Mouse (Mus musculus): ENCODE results near the gene Nlgn3. TPM values are rescaled to one million over a fixed set of nuclear protein-coding genes. Genes with fewer than 3 reads are reported as not detected.
"Not testable (repeated sequence)": the region's sequence is repeated elsewhere in the genome, so short reads cannot be mapped to it uniquely, and the experiment has no call there.

The Nlgn3 gene
- polyA plus RNA-seq, 1 experiment from 2014 or later = 94.7 TPM

GRCm38 (mm10) chrX:101325989-101326899, 27.3 kb downstream of the Nlgn3 start:
- WGBS = 61% methylated on average over 8 of the region's 8 CpGs
- no peak for ATAC-seq
- Histone ChIP-seq H3K4me2 (ENCODE audit: low read length) (no peak overlapping the region), H3K4me1 (ENCODE audit: control insufficient read depth, insufficient read depth, low read length) (no peaks in the 10 kb centered on the region; the same call in 1 of the 2 replicates), H3K27me3 (ENCODE audit: control insufficient read depth, insufficient read depth, low read depth, low read length) (no peaks in the 10 kb centered on the region), H3K9ac (ENCODE audit: low read depth, low read length) (no peak overlapping the region), H3K36me3 (ENCODE audit: control insufficient read depth, insufficient read depth, low read length) (0 out of 2 replicates have a peak, but pooled peaks cover 2% of the 10 kb centered on the region), H3K9me3 (replicated peaks; ENCODE audit: control insufficient read depth, low read length, poor library complexity, severe bottlenecking) (no peaks in the 10 kb centered on the region), H3K4me3 (ENCODE audit: low read depth, low read length) (no peak overlapping the region), H3K27ac (ENCODE audit: low read length) (no peak overlapping the region)

GRCm38 (mm10) chrX:101329372-101330028, 30.5 kb downstream of the Nlgn3 start:
- Histone ChIP-seq H3K27me3 (ENCODE audit: control insufficient read depth, insufficient read depth, low read depth, low read length) (no peaks in the 10 kb centered on the region), H3K9ac (ENCODE audit: low read depth, low read length) (no peak overlapping the region), H3K4me1 (ENCODE audit: control insufficient read depth, insufficient read depth, low read length) (no peaks in the 10 kb centered on the region; the same call in none of the 2 replicates), H3K36me3 (ENCODE audit: control insufficient read depth, insufficient read depth, low read length) (no peaks in the 10 kb centered on the region), H3K4me2 (ENCODE audit: low read length) (0 out of 2 replicates have a peak overlapping the region, but pooled peaks have one; percentile 12), H3K9me3 (replicated peaks; ENCODE audit: control insufficient read depth, low read length, poor library complexity, severe bottlenecking) (no peaks in the 10 kb centered on the region), H3K4me3 (ENCODE audit: low read depth, low read length) (no peak overlapping the region), H3K27ac (ENCODE audit: low read length) (peak overlapping the region; percentile 75)
- no peak for ATAC-seq
- 20% methylated on average over 7 of the region's 10 CpGs for WGBS

- H3K36me3 ChIP-seq (ENCODE audit: control insufficient read depth, insufficient read depth, low read length) = no peaks in the 10 kb centered on the region
- peak overlapping the region; percentile 50 for H3K4me2 ChIP-seq (ENCODE audit: low read length)
- H3K4me1 ChIP-seq (ENCODE audit: control insufficient read depth, insufficient read depth, low read length) = no peaks in the 10 kb centered on the region; the same call in none of the 2 replicates
- H3K4me3 ChIP-seq (ENCODE audit: low read depth, low read length) = peak overlapping the region; percentile 28
- peak overlapping the region; percentile 93 for H3K27ac ChIP-seq (ENCODE audit: low read length)
- H3K27me3 ChIP-seq (ENCODE audit: control insufficient read depth, insufficient read depth, low read depth, low read length) = no peaks in the 10 kb centered on the region
- no peaks in the 10 kb centered on the region for H3K9me3 ChIP-seq (replicated peaks; ENCODE audit: control insufficient read depth, low read length, poor library complexity, severe bottlenecking)
- peak overlapping the region; percentile 52; the same call in 1 of the 2 replicates for H3K9ac ChIP-seq (ENCODE audit: low read depth, low read length)
- 41% methylated on average over 9 of the region's 9 CpGs for WGBS
- peak; percentile 36 for ATAC-seq
Measured at GRCm38 (mm10) chrX:101332031-101332374, 33.0 kb downstream of the Nlgn3 start.

- no peaks in the 10 kb centered on the region for H3K9me3 ChIP-seq (replicated peaks; ENCODE audit: control insufficient read depth, low read length, poor library complexity, severe bottlenecking)
- WGBS = 17% methylated on average over 23 of the region's 49 CpGs
- H3K9ac ChIP-seq (ENCODE audit: low read depth, low read length) = peak overlapping the region; percentile 63
- H3K4me1 ChIP-seq (ENCODE audit: control insufficient read depth, insufficient read depth, low read length) = no peaks in the 10 kb centered on the region; the same call in none of the 2 replicates
- no peaks in the 10 kb centered on the region for H3K36me3 ChIP-seq (ENCODE audit: control insufficient read depth, insufficient read depth, low read length)
- peak; percentile 96 for ATAC-seq
- H3K4me2 ChIP-seq (ENCODE audit: low read length) = peak overlapping the region; percentile 54
- peak overlapping the region; percentile 93 for H3K27ac ChIP-seq (ENCODE audit: low read length)
- H3K27me3 ChIP-seq (ENCODE audit: control insufficient read depth, insufficient read depth, low read depth, low read length) = no peaks in the 10 kb centered on the region
- peak overlapping the region; percentile 33 for H3K4me3 ChIP-seq (ENCODE audit: low read depth, low read length)
Measured at GRCm38 (mm10) chrX:101332375-101333211, 33.6 kb downstream of the Nlgn3 start.

- no peak for ATAC-seq
- Histone ChIP-seq H3K27me3 (ENCODE audit: control insufficient read depth, insufficient read depth, low read depth, low read length) (no peaks in the 10 kb centered on the region), H3K4me1 (ENCODE audit: control insufficient read depth, insufficient read depth, low read length) (no peaks in the 10 kb centered on the region; the same call in 1 of the 2 replicates), H3K9me3 (replicated peaks; ENCODE audit: control insufficient read depth, low read length, poor library complexity, severe bottlenecking) (no peaks in the 10 kb centered on the region), H3K4me3 (ENCODE audit: low read depth, low read length) (no peak overlapping the region), H3K36me3 (ENCODE audit: control insufficient read depth, insufficient read depth, low read length) (no peaks in the 10 kb centered on the region), H3K27ac (ENCODE audit: low read length) (no peak overlapping the region), H3K9ac (ENCODE audit: low read depth, low read length) (no peak overlapping the region), H3K4me2 (ENCODE audit: low read length) (no peak overlapping the region)
- WGBS = 86% methylated on average over 5 of the region's 5 CpGs
Measured at GRCm38 (mm10) chrX:101334606-101335005, 35.6 kb downstream of the Nlgn3 start.

GRCm38 (mm10) chrX:101338666-101339065, 39.7 kb downstream of the Nlgn3 start:
- Histone ChIP-seq H3K36me3 (ENCODE audit: control insufficient read depth, insufficient read depth, low read length) (no peaks in the 10 kb centered on the region), H3K4me3 (ENCODE audit: low read depth, low read length) (no peak overlapping the region), H3K27me3 (ENCODE audit: control insufficient read depth, insufficient read depth, low read depth, low read length) (no peaks in the 10 kb centered on the region), H3K4me1 (ENCODE audit: control insufficient read depth, insufficient read depth, low read length) (no peaks in the 10 kb centered on the region; the same call in 1 of the 2 replicates), H3K9me3 (replicated peaks; ENCODE audit: control insufficient read depth, low read length, poor library complexity, severe bottlenecking) (no peaks in the 10 kb centered on the region), H3K9ac (ENCODE audit: low read depth, low read length) (no peak overlapping the region), H3K27ac (ENCODE audit: low read length) (no peak overlapping the region), H3K4me2 (ENCODE audit: low read length) (no peak overlapping the region)
- WGBS = 50% methylated on average over 4 of the region's 4 CpGs
- no peak for ATAC-seq

- 66% methylated on average over 2 of the region's 2 CpGs for WGBS
- not testable (repeated sequence) for H3K27me3 ChIP-seq (ENCODE audit: control insufficient read depth, insufficient read depth, low read depth, low read length); H3K36me3 ChIP-seq (ENCODE audit: control insufficient read depth, insufficient read depth, low read length); H3K27ac ChIP-seq (ENCODE audit: low read length); H3K4me1 ChIP-seq (ENCODE audit: control insufficient read depth, insufficient read depth, low read length); H3K9me3 ChIP-seq (replicated peaks; ENCODE audit: control insufficient read depth, low read length, poor library complexity, severe bottlenecking); ATAC-seq; H3K4me2 ChIP-seq (ENCODE audit: low read length); H3K9ac ChIP-seq (ENCODE audit: low read depth, low read length); H3K4me3 ChIP-seq (ENCODE audit: low read depth, low read length)
Measured at GRCm38 (mm10) chrX:101342837-101343236, 43.9 kb downstream of the Nlgn3 start.

- 90% methylated on average over 2 of the region's 2 CpGs for WGBS
- Histone ChIP-seq H3K27ac (ENCODE audit: low read length) (no peak overlapping the region), H3K36me3 (ENCODE audit: control insufficient read depth, insufficient read depth, low read length) (no peaks in the 10 kb centered on the region), H3K9ac (ENCODE audit: low read depth, low read length) (no peak overlapping the region), H3K4me2 (ENCODE audit: low read length) (no peak overlapping the region), H3K9me3 (replicated peaks; ENCODE audit: control insufficient read depth, low read length, poor library complexity, severe bottlenecking) (no peaks in the 10 kb centered on the region), H3K4me3 (ENCODE audit: low read depth, low read length) (no peak overlapping the region), H3K27me3 (ENCODE audit: control insufficient read depth, insufficient read depth, low read depth, low read length) (no peaks in the 10 kb centered on the region), H3K4me1 (ENCODE audit: control insufficient read depth, insufficient read depth, low read length) (no peaks in the 10 kb centered on the region)
- no peak for ATAC-seq
Measured at GRCm38 (mm10) chrX:101345456-101345855, 46.5 kb downstream of the Nlgn3 start.

Measured in midbrain, embryonic 16.5 days (tissue).